Mouse (Mus musculus) thymus, postnatal 25 days (tissue): ENCODE data around the gene Pde7b.

ENCODE experiments used
- DNase-seq: peaks from one replicate; pipeline ENCODE4 v3.0.0; 2022

Pde7b gene

DNA sequence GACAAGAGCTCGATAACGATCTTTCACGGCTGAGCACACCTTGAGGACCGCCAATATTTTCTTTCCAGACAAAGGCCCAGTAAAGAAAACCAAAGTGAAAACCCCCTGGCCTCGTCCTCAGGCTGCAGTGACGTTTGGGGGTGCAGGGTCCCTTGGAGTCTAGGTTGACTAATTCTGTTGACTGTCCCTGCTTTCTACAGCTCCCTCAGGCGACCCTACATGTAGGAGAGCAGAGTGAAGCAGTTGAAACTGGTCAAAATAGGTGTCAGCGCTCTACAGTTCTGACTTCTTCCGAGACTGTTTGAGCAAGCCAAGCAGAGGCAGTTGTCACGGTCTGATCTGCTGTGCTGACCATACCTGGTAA, 306.0 kb downstream of the Pde7b start:
- DNase-seq, result no peak

DNA sequence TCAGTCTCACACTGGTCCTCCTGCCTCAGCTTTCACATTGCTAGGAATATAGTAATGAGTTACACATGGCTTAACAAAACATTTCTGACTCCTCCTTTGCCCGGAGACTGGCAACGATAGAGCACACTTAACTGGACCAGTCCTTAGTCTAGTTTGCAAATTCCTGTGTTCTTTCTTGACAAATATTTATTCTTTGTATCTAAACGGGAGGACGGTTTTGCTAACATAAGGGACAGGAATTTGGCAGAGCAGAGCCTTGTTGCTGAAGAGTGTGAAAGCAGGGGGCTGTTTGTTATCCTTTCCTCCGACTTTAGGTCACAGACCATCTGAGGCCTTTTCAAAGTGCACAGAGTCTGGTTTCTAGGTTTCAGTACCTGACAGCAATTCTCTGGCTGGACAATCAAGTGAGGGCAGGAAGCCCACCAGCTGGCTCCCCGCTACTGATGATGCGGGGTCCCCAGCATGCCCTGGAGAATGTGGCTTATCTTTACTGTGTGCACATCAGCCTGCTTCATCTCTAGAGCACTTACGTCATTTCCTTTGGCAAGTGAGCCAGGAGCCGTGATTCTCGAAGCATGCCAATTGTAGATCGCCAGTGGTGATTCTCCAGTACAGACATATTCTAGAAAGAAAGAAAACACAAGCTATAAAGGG, 306.5 kb downstream of the Pde7b start:
- no peak for DNase-seq

DNA sequence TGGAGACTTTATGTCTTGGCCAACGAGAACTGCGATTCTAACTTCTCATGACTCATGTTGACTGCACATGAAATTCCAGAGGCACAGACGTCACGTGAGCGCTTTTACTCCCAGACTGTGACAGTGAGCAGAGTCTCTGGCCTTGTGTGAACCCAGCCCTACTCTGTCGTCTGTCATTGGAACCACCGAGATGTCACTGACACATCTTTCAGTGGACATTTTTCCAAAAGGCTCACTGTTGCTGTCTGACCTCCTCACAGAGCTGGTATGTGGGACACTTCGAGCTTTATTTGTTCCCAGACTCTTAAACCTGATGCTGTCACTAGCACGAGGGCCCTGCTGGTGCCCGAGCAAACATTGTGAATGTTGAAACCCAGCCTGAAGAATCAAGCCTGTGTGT, 315.7 kb downstream of the Pde7b start:
- DNase-seq, result no peak

DNA sequence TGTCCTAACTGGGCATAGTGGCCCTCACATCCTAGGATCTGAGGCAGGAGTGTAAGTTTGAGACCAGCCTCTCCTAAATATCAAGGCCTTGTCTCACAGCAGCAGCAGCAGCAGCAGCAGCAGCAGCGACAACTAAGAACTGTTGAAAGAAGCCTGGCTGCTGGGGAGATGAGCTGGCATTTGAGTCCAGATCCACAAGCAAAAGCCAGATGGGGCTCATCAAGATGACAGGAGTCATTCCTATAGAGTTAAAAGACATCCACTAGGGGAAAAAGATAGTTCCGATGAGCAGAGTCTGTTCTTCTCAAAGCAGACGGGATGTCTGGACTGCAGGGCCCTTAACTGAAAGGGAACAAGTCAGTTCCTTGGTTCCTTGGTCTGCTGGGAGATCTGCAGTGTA, 316.5 kb downstream of the Pde7b start:
- DNase-seq, result no peak

DNA sequence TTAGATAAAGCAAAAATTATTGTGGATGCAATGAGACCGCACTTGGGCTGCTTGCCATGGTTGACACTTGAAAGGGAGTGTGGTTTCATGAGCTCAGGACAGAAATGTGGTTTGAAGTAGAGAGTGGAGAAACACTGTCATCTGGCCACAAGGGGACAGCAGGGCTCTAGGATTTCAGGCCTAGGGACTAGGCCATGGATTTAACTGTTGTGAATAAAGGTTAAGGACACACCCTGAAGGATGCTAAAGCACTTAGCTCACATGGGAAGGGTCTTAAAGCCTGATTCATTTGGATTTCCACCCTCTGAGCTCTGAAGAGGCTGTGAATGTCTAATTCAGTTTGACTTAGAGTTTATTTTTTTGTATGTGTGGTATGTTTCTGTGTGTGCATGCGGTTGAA, 319.4 kb downstream of the Pde7b start:
- no peak for DNase-seq

DNA sequence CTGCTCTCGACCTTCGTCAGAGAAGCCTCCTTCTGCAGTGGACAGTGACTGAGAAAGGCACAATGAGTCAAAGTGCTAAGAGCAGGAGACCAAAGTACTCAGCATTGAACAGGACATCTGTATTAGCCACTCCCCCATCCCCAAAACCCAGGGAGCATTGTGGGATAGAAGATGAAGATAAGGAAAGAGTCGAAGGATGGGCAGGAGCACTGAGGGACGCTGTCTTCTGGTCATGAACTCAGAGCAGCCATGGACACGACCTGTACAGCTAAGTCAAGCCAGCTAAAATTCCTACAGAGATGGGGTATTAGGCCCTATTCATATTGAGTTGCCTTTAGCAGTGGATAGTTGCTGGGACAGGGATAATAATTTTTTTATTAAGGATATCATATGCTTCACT, 321.9 kb downstream of the Pde7b start:
- no peak for DNase-seq

DNA sequence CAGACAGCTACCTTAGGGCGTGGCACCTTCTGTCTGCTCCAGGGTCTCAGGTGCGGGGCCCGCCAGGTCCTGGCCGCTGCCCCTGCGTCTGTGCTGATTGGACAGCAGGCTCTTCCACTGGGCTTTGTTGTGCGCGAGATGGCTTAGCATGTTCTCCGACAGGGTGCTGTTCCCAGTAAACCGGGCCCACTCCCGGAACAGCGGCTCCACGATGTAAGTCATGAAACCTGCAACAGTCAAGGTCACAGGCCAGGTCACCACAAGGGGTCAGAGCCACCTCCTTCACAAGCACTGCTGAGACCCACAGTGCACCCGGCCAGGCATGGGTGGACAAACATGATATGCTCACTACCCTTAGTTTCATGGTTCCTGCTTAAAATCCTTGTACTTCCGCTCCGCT, 324.5 kb downstream of the Pde7b start:
- no peak for DNase-seq

DNA sequence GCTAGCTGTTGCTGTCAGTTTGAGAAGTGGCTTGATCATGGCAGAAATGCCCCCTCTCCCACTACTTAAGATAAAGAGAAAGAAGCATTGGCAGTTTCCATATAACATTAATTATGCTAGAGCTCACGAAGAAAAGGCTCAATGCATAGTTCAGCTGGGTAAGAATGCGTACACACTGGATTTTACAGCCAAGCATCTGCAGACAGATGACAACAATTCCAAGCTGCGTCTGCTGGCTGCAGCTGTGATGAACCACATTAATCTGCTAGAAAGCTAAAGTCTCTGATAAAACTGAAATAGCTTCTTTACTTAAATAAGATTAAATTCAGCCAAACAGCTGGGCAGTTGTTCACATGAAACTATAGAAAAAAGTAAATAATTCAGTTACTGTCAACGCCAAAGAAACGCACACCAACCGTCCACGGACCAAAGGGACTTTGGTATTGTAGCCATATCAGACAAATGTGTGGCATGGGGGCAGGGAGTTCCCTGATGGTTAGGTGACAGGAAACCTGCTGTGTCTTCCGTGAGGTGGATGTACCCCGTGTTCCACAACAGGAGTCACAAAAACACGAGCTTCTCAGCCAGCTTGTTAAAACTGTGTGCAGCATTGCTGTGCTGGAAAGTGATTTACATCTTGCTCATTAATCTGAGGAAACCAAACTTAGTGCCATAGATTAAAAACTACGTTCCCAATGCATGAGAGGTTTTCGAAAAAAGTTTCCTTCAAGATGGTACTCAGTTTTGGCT, 326.1 kb downstream of the Pde7b start:
- DNase-seq, result no peak

DNA sequence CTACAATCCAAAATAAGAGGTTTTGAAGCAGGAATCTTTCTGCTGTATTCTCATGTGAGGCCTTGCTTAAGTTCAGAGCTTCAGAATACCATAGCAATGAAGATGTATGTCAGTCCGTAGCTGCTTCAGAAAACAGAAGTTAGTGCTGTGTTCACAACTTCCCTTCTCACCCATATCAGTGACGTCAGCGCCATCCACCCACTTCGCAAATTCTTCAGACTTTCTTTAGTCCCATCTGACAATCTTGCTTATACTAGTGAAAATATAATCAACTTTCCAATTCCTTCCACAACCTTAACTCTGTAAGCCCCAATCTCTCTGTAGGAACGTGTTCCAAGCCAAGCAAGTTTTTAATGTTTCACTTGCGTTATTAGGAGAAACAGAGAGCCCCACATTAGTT, 326.7 kb downstream of the Pde7b start:
- DNase-seq, result no peak

DNA sequence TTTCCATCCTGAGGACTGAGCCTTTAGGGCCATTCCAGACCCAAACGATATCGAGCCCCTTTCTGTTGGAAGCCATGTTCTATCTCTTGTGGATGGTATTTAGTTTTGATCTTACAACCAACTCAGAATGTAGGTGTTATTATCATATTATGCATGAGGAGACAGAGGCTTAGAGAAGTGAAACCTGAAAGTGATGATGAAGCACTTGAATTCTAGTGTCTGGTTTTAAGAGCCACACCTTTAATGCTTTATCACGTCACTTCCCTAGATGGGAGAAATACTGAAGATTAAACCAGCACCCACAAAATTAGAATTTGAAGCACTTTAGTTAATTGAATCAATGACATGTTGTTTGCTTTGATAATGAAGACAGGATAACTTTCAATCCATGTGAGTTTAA, 329.1 kb downstream of the Pde7b start:
- no peak for DNase-seq

DNA sequence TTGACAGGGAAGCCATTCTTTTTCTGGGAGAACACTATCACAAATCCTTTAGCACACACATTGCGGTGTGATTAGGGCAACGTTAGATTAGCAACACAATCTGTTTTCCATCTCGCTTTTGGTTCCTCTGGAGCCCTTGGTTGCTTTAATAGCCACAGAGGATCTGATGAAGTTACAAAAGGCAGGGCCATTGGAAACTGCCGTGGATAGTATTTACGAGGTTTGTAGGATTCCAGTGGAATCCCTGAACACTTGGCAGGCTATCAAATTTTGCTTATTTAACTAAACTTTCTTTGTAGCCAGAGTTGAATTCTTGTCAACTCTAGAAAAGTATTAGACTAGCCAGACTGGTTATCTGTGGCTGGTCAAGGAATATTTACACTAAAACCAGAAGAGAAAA, 330.1 kb downstream of the Pde7b start:
- DNase-seq, result no peak

DNA sequence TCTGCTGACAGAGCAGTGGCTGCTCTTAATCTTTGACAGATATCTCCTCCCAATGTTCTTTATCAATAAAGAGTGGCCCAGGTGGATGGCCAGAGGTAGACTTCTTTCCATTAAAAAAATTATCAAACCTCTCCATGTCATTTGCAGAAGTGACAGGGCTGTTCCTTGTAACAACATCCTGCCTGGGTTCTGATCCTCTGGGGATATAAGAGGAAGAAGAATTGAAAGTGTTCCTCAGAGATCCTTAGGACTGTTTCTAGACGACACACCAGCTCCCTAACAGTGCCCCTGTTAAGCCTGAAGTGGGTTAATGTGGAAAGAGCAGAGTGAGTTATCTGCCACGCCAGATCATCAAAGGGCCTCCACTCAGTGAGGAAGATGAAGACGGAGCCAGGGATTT, 334.3 kb downstream of the Pde7b start:
- DNase-seq, result no peak

DNA sequence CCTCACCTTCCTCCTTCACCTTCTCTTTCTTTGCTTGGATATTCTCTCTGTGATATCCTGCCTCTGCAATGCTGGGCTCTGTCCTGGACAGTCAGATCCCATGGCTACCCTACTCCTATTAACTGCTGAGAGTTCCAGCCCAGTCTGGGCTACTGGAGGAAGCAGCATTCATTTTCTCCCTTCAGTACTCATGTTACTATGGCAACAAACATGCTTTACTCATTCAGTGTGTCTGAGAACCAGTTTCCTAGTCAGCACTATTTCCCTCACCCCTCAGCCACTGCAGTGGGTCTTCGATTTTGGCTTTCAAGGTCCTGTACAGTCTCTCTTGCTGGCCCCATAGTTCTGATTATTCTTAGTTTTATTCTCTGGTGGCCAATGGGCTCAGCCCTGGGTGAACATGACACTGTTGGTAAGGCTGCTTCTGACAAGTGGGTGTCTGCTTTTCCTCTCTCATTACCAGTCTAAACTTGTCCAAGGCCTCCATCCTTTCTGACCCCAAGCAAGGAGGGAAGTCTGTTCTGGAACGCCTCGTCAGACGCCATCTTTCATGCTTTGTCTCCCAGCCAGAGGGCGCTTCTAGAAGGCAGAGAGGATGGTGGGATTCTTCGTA, 342.0 kb downstream of the Pde7b start:
- DNase-seq, result no peak

DNA sequence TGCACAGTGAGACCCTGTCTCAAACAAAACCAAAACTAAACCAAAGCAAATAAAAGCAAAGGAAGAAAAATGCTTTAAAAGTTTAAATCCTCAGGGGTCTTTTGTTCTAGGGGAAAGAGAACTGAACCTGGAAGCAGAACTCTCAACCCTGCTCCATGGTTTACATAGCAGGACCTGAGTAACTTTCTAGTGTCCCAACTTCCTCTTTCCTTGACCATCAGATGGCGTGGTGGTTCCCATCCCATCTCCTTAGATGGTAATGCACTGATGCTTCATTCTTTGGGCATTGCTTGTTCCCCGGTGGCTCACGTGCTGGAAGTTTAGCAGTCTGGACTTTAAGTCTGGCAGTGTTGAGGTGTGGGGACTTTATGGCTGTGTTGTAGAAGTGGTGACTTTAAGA, 343.5 kb downstream of the Pde7b start:
- no peak for DNase-seq

DNA sequence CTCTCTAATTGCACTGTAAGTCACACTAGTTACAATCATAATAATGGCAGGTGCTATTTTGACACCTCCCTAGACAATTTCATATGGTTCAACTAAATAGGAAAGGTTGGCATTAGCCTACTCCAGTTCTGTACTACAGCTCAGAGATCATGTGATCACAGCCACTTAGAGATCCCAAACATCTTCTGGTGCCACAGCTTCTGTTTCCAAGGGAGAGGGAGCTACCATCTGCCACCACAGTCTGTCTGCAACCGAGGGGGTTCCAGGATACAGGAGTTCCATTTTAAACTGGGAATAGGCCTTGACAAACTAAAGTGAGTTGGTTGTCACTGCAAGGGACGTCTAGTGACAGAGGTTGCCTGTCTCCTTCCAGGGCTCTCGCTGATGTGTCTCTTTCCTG, 344.1 kb downstream of the Pde7b start:
- DNase-seq, result no peak

DNA sequence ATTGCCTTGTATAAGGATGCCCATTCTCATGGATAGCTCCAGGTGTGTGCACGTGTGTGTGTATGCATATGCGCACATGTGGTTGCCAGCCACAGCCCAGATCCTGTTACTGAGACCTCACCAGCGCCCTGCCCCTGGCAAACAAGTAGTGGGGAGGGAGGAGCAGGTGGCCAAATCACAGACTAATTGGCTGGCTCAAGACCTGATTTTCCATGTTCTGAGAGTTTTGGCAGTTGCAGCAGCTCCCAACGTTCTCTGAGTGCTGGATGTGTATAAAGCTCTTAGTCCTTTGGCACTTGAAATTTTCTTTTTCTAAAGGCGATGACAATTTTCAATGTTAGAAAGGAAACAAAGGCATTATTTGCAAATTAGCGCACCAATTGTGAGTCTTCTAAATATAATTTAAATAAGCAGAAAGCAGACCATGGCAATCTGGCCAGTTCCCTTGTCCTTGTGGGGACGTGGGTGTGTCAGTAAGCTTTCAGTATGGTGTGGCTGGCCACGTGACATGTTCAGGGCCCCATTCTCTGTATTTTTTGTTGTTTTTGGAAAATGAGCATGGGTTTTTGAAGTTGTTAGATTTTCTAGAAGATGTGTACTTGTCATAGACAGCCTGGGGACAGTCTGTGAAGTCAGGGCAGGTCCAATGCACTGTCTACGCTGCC, 345.7 kb downstream of the Pde7b start:
- no peak for DNase-seq

DNA sequence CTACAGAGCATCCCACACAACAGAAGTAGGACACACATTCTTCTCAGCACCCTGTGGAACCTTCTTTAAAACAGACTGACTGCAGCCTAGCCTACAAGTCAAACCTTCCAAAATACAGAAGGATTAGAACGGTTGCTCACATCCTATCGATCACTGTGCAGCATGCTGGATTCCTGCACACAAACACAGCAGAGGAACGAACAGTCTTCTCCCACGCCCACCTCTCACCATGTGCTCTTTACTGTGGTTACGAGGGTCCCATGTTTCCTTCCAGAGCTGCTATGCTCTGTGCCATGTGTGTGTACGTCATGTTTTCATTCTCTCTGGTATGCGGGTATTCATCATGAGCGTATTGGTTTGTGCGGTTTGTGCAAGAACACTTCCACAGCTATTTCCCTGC, 347.3 kb downstream of the Pde7b start:
- DNase-seq, result no peak

DNA sequence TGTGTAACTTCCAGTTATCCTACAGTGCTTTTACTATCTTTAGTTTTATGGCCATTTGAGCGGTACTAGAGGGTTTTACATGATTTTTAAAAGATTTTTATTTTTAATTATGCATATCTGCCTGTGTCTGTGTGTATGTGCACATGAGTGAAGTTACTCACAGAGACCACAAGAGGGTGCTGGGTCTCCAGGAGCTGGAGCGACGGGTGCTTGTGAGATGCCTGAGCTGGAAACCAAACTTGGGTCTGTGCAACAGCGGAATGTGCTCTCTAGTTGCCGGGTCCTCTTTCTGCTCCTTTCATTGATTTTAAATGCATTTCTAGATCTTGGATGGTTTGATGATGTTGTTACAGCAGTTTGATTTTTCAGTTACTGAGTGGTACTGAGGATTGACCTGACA, 352.8 kb downstream of the Pde7b start:
- no peak for DNase-seq

DNA sequence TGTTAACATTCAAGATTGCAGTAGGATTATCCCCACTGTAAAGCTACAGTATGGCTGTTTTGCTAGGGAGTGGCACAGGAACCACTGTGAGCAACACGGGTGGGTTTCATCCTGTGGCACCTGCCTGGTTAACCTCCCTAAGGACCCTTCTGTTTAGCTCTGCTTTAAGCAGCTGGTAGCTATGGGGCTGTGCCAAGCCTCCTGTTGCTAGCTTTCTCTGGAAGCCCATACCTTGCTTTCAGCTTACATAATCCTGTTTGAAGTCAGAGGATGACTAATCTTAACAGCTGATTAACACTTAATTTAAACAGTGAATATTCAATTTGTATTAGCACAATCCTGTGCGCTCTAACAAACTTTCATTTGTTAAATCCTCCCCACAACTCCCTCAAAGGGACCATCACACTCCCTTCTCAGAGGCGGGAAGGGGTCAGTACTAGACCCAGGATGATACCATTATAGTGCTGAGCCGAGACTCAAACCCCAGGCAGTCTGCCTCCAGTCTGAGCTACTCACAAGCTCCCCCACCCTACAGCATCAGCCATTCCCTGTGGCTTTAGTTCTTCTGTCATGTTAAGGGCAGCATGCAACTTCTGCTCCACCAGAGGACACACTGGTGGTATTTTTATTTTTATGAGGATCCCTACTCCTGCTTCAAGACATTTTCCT, 362.3 kb downstream of the Pde7b start:
- no peak for DNase-seq

DNA sequence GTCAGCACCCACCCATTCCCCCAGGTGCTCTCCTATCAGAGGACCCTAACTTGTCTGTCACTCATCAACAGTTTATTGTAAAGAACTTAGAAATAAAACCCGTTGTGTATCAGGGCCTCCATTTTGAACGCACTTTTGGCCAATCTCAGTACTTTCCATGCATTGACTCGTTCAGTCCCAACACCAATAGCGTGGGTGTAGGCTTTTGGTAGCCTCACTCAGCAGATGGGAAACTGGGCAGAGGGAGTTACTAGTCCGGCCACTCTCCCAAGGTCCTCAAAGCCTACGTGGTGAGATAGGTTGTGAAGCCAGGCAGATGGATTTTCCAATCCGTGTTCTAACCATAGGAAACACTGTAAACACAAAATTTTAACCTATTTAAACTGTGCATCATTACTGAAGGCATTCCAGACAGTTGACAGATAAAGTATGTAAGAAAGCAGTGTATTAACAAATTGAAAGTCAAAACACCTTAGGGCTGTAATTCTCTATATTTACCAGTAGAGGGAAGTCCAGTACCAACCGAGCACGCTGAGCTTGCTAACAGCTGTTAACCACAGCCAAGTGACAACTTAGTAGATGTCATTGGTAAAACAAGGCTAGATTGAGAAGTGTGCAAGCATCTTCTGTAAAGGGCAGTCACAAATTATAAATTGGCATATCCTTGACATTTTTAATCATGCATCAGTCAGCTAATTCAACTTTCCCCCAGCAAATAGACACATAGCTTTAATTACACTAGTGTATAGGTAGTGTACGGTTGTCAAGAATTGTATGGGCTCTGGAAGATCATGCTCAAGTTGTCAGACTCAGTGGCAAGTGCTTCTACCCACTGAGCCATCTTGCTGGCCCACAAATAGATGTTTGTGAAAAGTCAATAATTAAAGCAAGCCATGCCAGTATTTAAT, 363.1 kb downstream of the Pde7b start:
- no peak for DNase-seq

DNA sequence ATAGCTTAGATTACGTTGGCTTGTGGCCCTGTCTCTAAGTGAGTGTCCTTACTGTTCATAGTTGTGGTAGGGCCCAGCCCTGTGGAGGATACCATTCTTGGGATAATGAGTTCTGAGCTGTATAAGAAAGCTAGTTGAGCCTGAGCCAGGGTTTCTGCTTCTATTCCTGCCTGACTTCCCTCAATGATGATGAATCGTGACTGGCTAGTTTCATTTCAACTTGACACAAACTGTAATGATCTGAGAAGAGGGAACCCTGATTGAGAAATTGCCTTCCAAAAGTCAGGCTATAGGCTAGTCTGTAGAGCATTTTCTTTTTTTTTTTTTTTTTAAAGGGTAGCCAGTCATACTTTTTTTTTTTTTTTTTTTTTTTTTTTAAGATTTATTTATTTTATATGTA, 376.0 kb downstream of the Pde7b start:
- DNase-seq, result no peak
